Mouse (Mus musculus): ENCODE data around the gene Sox2. TPM values are rescaled to one million over a fixed set of nuclear protein-coding genes. Genes with fewer than 3 reads are reported as not detected.

The Sox2 gene
- polyA plus RNA-seq, 1 experiment from 2014 or later = 5.0 TPM

- no peaks in the 10 kb centered on the region for H3K4me1 ChIP-seq (ENCODE audit: insufficient read depth)
- H3K27me3 ChIP-seq (ENCODE audit: insufficient read depth, low read length) = no peaks in the 10 kb centered on the region
- no peak overlapping the region for H3K4me2 ChIP-seq
- H3K36me3 ChIP-seq (ENCODE audit: insufficient read depth) = no peaks in the 10 kb centered on the region
- 50% methylated on average over 8 of the region's 8 CpGs for WGBS
- H3K27ac ChIP-seq (ENCODE audit: low read depth) = no peak overlapping the region
- H3K4me3 ChIP-seq (ENCODE audit: low read depth, low read length) = no peak overlapping the region
- DNase-seq (peak; percentile 29), ATAC-seq (ENCODE audit: insufficient read depth) (no peak)
- TF ChIP-seq CTCF (IDR thresholded peaks at IDR 0.05; ENCODE audit: low read depth) = no peak
- H3K9me3 ChIP-seq (ENCODE audit: low read depth, low read length) = no peaks in the 10 kb centered on the region
- no peak overlapping the region for H3K9ac ChIP-seq
These were observed 23.7 kb upstream of the Sox2 start for GRCm38 (mm10) chr3:34626521-34626920.

- TF ChIP-seq CTCF (IDR thresholded peaks at IDR 0.05; ENCODE audit: low read depth) = no peak
- Histone ChIP-seq H3K4me1 (ENCODE audit: insufficient read depth) (no peaks in the 10 kb centered on the region), H3K4me3 (ENCODE audit: low read depth, low read length) (no peak overlapping the region), H3K27me3 (ENCODE audit: insufficient read depth, low read length) (no peaks in the 10 kb centered on the region), H3K36me3 (ENCODE audit: insufficient read depth) (no peaks in the 10 kb centered on the region), H3K4me2 (no peak overlapping the region), H3K9me3 (ENCODE audit: low read depth, low read length) (no peaks in the 10 kb centered on the region), H3K27ac (ENCODE audit: low read depth) (no peak overlapping the region), H3K9ac (no peak overlapping the region)
- no peak for DNase-seq
- WGBS = 51% methylated on average over 8 of the region's 8 CpGs
- no peak for ATAC-seq (ENCODE audit: insufficient read depth)
These were observed 20.2 kb upstream of the Sox2 start for GRCm38 (mm10) chr3:34630031-34630430.

GRCm38 (mm10) chr3:34630736-34631135, 19.5 kb upstream of the Sox2 start:
- DNase-seq = no peak
- no peak for TF ChIP-seq CTCF (IDR thresholded peaks at IDR 0.05; ENCODE audit: low read depth)
- Histone ChIP-seq H3K4me3 (ENCODE audit: low read depth, low read length) (no peak overlapping the region), H3K9me3 (ENCODE audit: low read depth, low read length) (no peaks in the 10 kb centered on the region), H3K27ac (ENCODE audit: low read depth) (no peak overlapping the region), H3K4me1 (ENCODE audit: insufficient read depth) (no peaks in the 10 kb centered on the region), H3K27me3 (ENCODE audit: insufficient read depth, low read length) (no peaks in the 10 kb centered on the region), H3K4me2 (no peak overlapping the region), H3K9ac (no peak overlapping the region), H3K36me3 (ENCODE audit: insufficient read depth) (no peaks in the 10 kb centered on the region)
- ATAC-seq (ENCODE audit: insufficient read depth) = no peak
- 33% methylated on average over 1 of the region's 1 CpGs for WGBS

GRCm38 (mm10) chr3:34636958-34637357, 13.2 kb upstream of the Sox2 start:
- ATAC-seq (ENCODE audit: insufficient read depth) = no peak
- Histone ChIP-seq H3K4me3 (ENCODE audit: low read depth, low read length) (no peak overlapping the region), H3K4me1 (ENCODE audit: insufficient read depth) (no peaks in the 10 kb centered on the region), H3K27me3 (ENCODE audit: insufficient read depth, low read length) (peaks cover 43% of the 10 kb centered on the region), H3K4me2 (no peak overlapping the region), H3K9me3 (ENCODE audit: low read depth, low read length) (no peaks in the 10 kb centered on the region), H3K9ac (no peak overlapping the region), H3K36me3 (ENCODE audit: insufficient read depth) (no peaks in the 10 kb centered on the region), H3K27ac (ENCODE audit: low read depth) (no peak overlapping the region)
- no peak for DNase-seq
- TF ChIP-seq CTCF (IDR thresholded peaks at IDR 0.05; ENCODE audit: low read depth) = no peak
- 58% methylated on average over 6 of the region's 6 CpGs for WGBS

GRCm38 (mm10) chr3:34637481-34637880, 12.7 kb upstream of the Sox2 start:
- DNase-seq (no peak), ATAC-seq (ENCODE audit: insufficient read depth) (no peak)
- TF ChIP-seq CTCF (IDR thresholded peaks at IDR 0.05; ENCODE audit: low read depth) = no peak
- Histone ChIP-seq H3K27me3 (ENCODE audit: insufficient read depth, low read length) (peaks cover 48% of the 10 kb centered on the region), H3K4me1 (ENCODE audit: insufficient read depth) (no peaks in the 10 kb centered on the region), H3K4me2 (no peak overlapping the region), H3K9me3 (ENCODE audit: low read depth, low read length) (no peaks in the 10 kb centered on the region), H3K36me3 (ENCODE audit: insufficient read depth) (no peaks in the 10 kb centered on the region), H3K9ac (no peak overlapping the region), H3K27ac (ENCODE audit: low read depth) (no peak overlapping the region), H3K4me3 (ENCODE audit: low read depth, low read length) (no peak overlapping the region)
- 47% methylated on average over 5 of the region's 5 CpGs for WGBS

GRCm38 (mm10) chr3:34637926-34638325, 12.3 kb upstream of the Sox2 start:
- no peak overlapping the region for H3K27ac ChIP-seq (ENCODE audit: low read depth)
- H3K9ac ChIP-seq = no peak overlapping the region
- ATAC-seq (ENCODE audit: insufficient read depth) = no peak
- DNase-seq = no peak
- TF ChIP-seq CTCF (IDR thresholded peaks at IDR 0.05; ENCODE audit: low read depth) = no peak
- H3K9me3 ChIP-seq (ENCODE audit: low read depth, low read length) = no peaks in the 10 kb centered on the region
- H3K4me1 ChIP-seq (ENCODE audit: insufficient read depth) = no peaks in the 10 kb centered on the region
- WGBS = 42% methylated on average over 5 of the region's 5 CpGs
- no peak overlapping the region for H3K4me2 ChIP-seq
- no peaks in the 10 kb centered on the region for H3K36me3 ChIP-seq (ENCODE audit: insufficient read depth)
- peaks cover 52% of the 10 kb centered on the region for H3K27me3 ChIP-seq (ENCODE audit: insufficient read depth, low read length)
- no peak overlapping the region for H3K4me3 ChIP-seq (ENCODE audit: low read depth, low read length)

GRCm38 (mm10) chr3:34638344-34638743, 11.9 kb upstream of the Sox2 start:
- no peak for TF ChIP-seq CTCF (IDR thresholded peaks at IDR 0.05; ENCODE audit: low read depth)
- no peak overlapping the region for H3K4me3 ChIP-seq (ENCODE audit: low read depth, low read length)
- no peaks in the 10 kb centered on the region for H3K36me3 ChIP-seq (ENCODE audit: insufficient read depth)
- H3K4me2 ChIP-seq = no peak overlapping the region
- no peak for DNase-seq
- peaks cover 56% of the 10 kb centered on the region for H3K27me3 ChIP-seq (ENCODE audit: insufficient read depth, low read length)
- H3K4me1 ChIP-seq (ENCODE audit: insufficient read depth) = no peaks in the 10 kb centered on the region
- H3K9ac ChIP-seq = no peak overlapping the region
- 9% methylated on average over 13 of the region's 13 CpGs for WGBS
- ATAC-seq (ENCODE audit: insufficient read depth) = no peak
- H3K27ac ChIP-seq (ENCODE audit: low read depth) = no peak overlapping the region
- no peaks in the 10 kb centered on the region for H3K9me3 ChIP-seq (ENCODE audit: low read depth, low read length)
